Mouse (Mus musculus): Measurements from ENCODE around the gene Pcdh15. TPM values are rescaled to one million over a fixed set of nuclear protein-coding genes. Genes with fewer than 3 reads are reported as not detected.
A peak's percentile ranks its signal among the peaks of the same experiment; 100 is the strongest.

Gene Pcdh15
- polyA plus RNA-seq, 1 experiment: 6.0 TPM

DNA sequence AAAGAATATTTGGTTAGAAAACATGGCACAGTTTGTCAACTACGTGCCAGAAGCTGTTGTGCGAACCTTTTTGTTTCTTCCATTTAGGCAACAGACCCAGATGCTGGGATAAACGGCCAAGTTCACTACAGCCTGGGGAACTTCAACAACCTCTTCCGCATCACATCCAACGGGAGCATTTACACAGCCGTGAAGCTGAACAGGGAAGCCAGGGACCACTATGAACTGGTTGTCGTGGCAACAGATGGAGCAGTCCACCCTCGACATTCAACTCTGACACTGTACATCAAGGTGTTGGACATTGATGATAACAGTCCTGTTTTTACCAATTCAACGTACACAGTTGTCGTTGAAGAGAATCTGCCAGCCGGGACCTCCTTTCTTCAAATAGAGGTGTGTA lies 1350.9 kb downstream of the Pcdh15 start:
- no peak overlapping the region for H3K4me3 ChIP-seq (replicated peaks; ENCODE audit: insufficient read depth, low read depth, low read length)
- no peak for DNase-seq
- H3K27ac ChIP-seq (ENCODE audit: insufficient read depth, low read length): no peak overlapping the region
- no peaks in the 10 kb centered on the region for H3K27me3 ChIP-seq (ENCODE audit: control insufficient read depth, insufficient read depth, low read length)
- WGBS: 58% methylated on average over 11 of the region's 11 CpGs
- TF ChIP-seq CTCF (IDR thresholded peaks at IDR 0.05; ENCODE audit: borderline replicate concordance, insufficient read depth, low read depth, low read length) (no peak), POLR2A (IDR thresholded peaks at IDR 0.05; ENCODE audit: borderline replicate concordance, insufficient read depth, low read length) (no peak)
- H3K4me1 ChIP-seq (ENCODE audit: control insufficient read depth, insufficient read depth, low read length): no peaks in the 10 kb centered on the region

DNA sequence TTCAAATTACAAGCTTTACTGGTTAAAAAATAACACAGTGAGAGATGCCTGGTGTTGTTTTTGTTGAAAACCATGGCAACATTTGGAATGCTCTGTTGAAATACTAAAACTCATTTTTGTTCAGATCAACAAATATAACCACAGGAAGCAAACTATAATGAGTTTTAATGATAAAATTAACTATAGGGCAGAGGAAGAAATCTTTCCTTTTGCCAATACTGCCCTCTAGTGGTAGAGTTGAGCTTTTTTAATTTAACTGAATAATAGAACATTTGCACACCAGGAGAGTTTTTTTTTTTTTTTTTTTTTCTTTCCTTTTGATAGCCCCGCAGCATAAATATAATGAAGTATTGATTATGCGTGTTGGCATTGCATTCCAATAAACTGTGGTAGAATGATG lies 1364.8 kb downstream of the Pcdh15 start:
- TF ChIP-seq POLR2A (IDR thresholded peaks at IDR 0.05; ENCODE audit: borderline replicate concordance, insufficient read depth, low read length) (no peak), CTCF (IDR thresholded peaks at IDR 0.05; ENCODE audit: borderline replicate concordance, insufficient read depth, low read depth, low read length) (0 out of 2 replicates have a peak, but pooled peaks have one; percentile 19)
- no peaks in the 10 kb centered on the region for H3K27me3 ChIP-seq (ENCODE audit: control insufficient read depth, insufficient read depth, low read length)
- H3K4me3 ChIP-seq (replicated peaks; ENCODE audit: insufficient read depth, low read depth, low read length): no peak overlapping the region
- DNase-seq: peak in 1 of 2 experiments; percentile 5
- WGBS: 21% methylated on average over 2 of the region's 2 CpGs
- no peaks in the 10 kb centered on the region for H3K4me1 ChIP-seq (ENCODE audit: control insufficient read depth, insufficient read depth, low read length)
- no peak overlapping the region for H3K27ac ChIP-seq (ENCODE audit: insufficient read depth, low read length)

DNA sequence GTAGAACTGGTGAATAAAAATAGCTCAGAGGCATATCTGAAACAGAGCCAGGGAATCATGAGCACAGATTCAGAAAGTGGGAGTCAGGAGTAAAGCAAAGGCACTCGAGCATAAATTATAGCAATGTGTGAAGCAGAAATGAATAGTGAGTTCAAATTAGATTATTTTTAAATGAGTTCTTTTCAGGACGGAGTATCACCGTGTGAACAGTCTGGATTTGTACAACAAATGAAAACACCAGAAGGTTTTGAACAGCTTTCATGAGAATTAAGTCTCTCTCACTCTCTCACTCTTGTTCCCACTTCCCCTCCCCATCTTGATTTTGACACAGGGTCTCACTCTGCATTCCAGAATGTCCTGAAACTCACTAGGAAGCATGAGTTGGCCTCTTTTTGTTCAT lies 1381.6 kb downstream of the Pcdh15 start:
- no peak overlapping the region for H3K27ac ChIP-seq (ENCODE audit: insufficient read depth, low read length)
- no peaks in the 10 kb centered on the region for H3K27me3 ChIP-seq (ENCODE audit: control insufficient read depth, insufficient read depth, low read length)
- TF ChIP-seq POLR2A (IDR thresholded peaks at IDR 0.05; ENCODE audit: borderline replicate concordance, insufficient read depth, low read length) (no peak), CTCF (IDR thresholded peaks at IDR 0.05; ENCODE audit: borderline replicate concordance, insufficient read depth, low read depth, low read length) (no peak)
- no peak overlapping the region for H3K4me3 ChIP-seq (replicated peaks; ENCODE audit: insufficient read depth, low read depth, low read length)
- H3K4me1 ChIP-seq (ENCODE audit: control insufficient read depth, insufficient read depth, low read length): no peaks in the 10 kb centered on the region
- DNase-seq: no peak
- WGBS: 18% methylated on average over 3 of the region's 3 CpGs

DNA sequence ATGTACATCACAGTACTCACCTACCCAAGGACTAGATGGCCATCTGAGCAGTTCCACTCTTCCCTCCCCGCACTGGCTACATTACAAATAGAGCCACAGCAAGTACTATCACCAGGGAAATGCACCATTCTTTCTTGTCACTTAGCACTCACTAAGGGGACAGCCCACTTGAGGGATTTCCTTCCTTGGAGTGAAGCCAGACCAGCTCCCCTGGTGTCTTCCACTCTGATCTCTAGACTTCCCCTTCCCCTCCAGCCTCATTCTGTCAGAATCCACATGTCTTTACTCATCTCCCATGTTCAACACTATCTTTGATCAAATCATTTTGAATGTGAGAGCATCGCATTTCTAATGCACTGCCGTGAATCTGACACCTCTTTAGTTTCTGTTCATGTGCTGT lies 1413.2 kb downstream of the Pcdh15 start:
- DNase-seq: no peak
- TF ChIP-seq POLR2A (IDR thresholded peaks at IDR 0.05; ENCODE audit: borderline replicate concordance, insufficient read depth, low read length) (no peak), CTCF (IDR thresholded peaks at IDR 0.05; ENCODE audit: borderline replicate concordance, insufficient read depth, low read depth, low read length) (no peak)
- no peaks in the 10 kb centered on the region for H3K4me1 ChIP-seq (ENCODE audit: control insufficient read depth, insufficient read depth, low read length)
- H3K27ac ChIP-seq (ENCODE audit: insufficient read depth, low read length): no peak overlapping the region
- 54% methylated on average over 3 of the region's 3 CpGs for WGBS
- H3K27me3 ChIP-seq (ENCODE audit: control insufficient read depth, insufficient read depth, low read length): no peaks in the 10 kb centered on the region
- H3K4me3 ChIP-seq (replicated peaks; ENCODE audit: insufficient read depth, low read depth, low read length): no peak overlapping the region

DNA sequence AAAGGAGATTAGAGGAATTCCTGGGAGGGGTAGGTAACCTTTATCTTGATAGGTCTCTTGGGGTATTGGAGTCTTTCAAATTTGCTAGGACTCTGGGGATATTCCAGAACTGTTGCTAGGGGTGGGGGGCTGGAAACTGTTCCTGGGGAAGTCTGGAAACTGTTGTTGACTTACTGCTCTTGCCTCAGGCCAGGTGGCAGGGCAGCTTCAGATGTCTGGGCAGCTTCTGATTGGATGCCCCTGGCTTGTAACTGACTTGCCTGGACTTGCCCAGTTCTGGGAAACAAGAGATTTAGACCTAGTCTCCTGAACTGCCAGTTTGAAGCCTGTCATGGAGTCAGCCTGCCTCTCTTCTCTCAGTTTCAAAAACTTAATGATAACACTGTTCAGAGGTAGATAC lies 1414.6 kb downstream of the Pcdh15 start:
- Histone ChIP-seq H3K27ac (ENCODE audit: insufficient read depth, low read length) (no peak overlapping the region), H3K4me1 (ENCODE audit: control insufficient read depth, insufficient read depth, low read length) (no peaks in the 10 kb centered on the region), H3K4me3 (replicated peaks; ENCODE audit: insufficient read depth, low read depth, low read length) (no peak overlapping the region), H3K27me3 (ENCODE audit: control insufficient read depth, insufficient read depth, low read length) (no peaks in the 10 kb centered on the region)
- TF ChIP-seq POLR2A (IDR thresholded peaks at IDR 0.05; ENCODE audit: borderline replicate concordance, insufficient read depth, low read length): no peak
- no peak for TF ChIP-seq CTCF (IDR thresholded peaks at IDR 0.05; ENCODE audit: borderline replicate concordance, insufficient read depth, low read depth, low read length)
- no peak for DNase-seq

DNA sequence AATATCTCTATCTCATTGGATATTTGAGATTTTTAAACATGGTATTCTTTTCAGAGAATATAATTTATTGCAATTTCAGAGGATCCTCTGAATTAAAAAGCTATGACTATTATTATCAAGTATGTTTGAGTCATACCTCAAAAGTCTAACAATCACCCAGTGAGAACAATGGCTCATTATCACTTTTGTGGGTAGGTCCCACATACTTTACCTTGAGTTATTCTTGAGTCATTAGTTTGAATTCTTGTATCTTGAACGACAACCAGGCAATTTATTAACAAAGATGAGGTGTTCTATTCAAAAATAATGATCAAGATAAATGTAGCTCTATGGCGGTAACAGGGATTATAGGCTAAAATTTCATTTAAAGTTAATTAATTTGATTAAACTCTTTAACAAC lies 1439.2 kb downstream of the Pcdh15 start:
- Histone ChIP-seq H3K27ac (ENCODE audit: insufficient read depth, low read length) (no peak overlapping the region), H3K4me3 (replicated peaks; ENCODE audit: insufficient read depth, low read depth, low read length) (no peak overlapping the region), H3K4me1 (ENCODE audit: control insufficient read depth, insufficient read depth, low read length) (no peaks in the 10 kb centered on the region), H3K27me3 (ENCODE audit: control insufficient read depth, insufficient read depth, low read length) (no peaks in the 10 kb centered on the region)
- no peak for TF ChIP-seq CTCF (IDR thresholded peaks at IDR 0.05; ENCODE audit: borderline replicate concordance, insufficient read depth, low read depth, low read length)
- TF ChIP-seq POLR2A (IDR thresholded peaks at IDR 0.05; ENCODE audit: borderline replicate concordance, insufficient read depth, low read length): no peak
- 86% methylated on average over 2 of the region's 2 CpGs for WGBS
- no peak for DNase-seq

DNA sequence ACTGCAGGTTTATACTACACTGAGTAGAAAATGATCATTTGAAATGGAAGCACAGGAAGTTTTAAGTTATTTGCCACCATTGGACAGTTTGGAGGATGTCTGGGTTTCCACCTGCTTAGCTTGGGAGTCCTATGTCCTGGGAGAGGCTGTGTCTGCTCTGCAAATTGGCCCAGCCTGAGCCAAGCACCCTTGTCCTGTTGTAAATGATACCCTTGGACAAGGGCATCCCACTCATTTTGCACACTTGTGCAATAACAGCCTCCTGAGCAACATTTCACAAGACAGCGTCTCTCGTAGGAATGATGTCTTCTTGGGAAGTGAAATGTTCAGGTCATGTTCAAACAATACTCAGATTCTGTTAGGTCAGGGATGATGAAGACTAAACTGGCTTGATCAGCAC lies 1456.2 kb downstream of the Pcdh15 start:
- TF ChIP-seq CTCF (IDR thresholded peaks at IDR 0.05; ENCODE audit: borderline replicate concordance, insufficient read depth, low read depth, low read length): no peak
- TF ChIP-seq POLR2A (IDR thresholded peaks at IDR 0.05; ENCODE audit: borderline replicate concordance, insufficient read depth, low read length): no peak
- H3K27ac ChIP-seq (ENCODE audit: insufficient read depth, low read length): no peak overlapping the region
- no peak overlapping the region for H3K4me3 ChIP-seq (replicated peaks; ENCODE audit: insufficient read depth, low read depth, low read length)
- no peaks in the 10 kb centered on the region for H3K27me3 ChIP-seq (ENCODE audit: control insufficient read depth, insufficient read depth, low read length)
- DNase-seq: no peak
- no peaks in the 10 kb centered on the region for H3K4me1 ChIP-seq (ENCODE audit: control insufficient read depth, insufficient read depth, low read length)
- WGBS: 86% methylated on average over 2 of the region's 2 CpGs

DNA sequence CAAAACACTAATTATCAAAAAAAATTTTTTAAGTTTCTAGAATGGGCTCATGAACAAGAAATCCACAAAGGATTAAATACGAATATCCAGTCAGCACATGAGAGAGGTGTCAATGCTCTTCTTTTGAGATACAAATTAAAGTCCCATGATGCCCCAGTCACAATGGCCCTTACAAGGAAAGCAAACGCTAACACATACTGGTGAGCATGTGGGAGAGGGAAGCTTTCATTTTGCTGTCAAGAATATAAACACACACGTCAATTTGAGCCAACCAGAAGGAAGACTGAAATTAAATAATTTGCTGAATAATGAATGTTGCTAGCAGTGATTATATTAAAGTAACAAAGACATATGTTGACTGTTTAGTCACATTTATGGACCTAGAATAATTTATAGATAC lies 1470.5 kb downstream of the Pcdh15 start:
- no peak for DNase-seq
- no peaks in the 10 kb centered on the region for H3K27me3 ChIP-seq (ENCODE audit: control insufficient read depth, insufficient read depth, low read length)
- no peaks in the 10 kb centered on the region for H3K4me1 ChIP-seq (ENCODE audit: control insufficient read depth, insufficient read depth, low read length)
- 70% methylated on average over 3 of the region's 3 CpGs for WGBS
- no peak overlapping the region for H3K4me3 ChIP-seq (replicated peaks; ENCODE audit: insufficient read depth, low read depth, low read length)
- H3K27ac ChIP-seq (ENCODE audit: insufficient read depth, low read length): no peak overlapping the region
- TF ChIP-seq POLR2A (IDR thresholded peaks at IDR 0.05; ENCODE audit: borderline replicate concordance, insufficient read depth, low read length) (no peak), CTCF (IDR thresholded peaks at IDR 0.05; ENCODE audit: borderline replicate concordance, insufficient read depth, low read depth, low read length) (no peak)

All from cerebellum, adult 2 months (tissue).